Mouse (Mus musculus) MEL (cell line): ENCODE measurements around the gene Pitpnc1. TPM values are rescaled to one million over a fixed set of nuclear protein-coding genes. Genes with fewer than 3 reads are reported as not detected.

Experiments
- DNase-seq: peaks from one replicate; pipeline ENCODE4 v3.0.0; 2011; ENCODE audit warnings: low read depth, low spot score
- H3K27ac ChIP-seq: 2 replicates; pipeline ENCODE4 v1.5.1; 2012; ENCODE audit warnings: low read depth, mild to moderate bottlenecking, control low read depth, low read length, moderate library complexity; ENCODE audit not compliant: control insufficient read depth
- H3K27me3 ChIP-seq, 2 experiments: fragments of 150-350 bp in 1 of 2; sonication (generic) in 1 of 2; 2 replicates each; pipeline ENCODE4 v1.6.1; 2012; ENCODE audit warnings: low read length in 2 of 2, mild to moderate bottlenecking in 2 of 2, improper control_type of control experiment in 1 of 2, moderate library complexity in 1 of 2; ENCODE audit not compliant: insufficient read depth in 2 of 2, control insufficient read depth in 1 of 2
- H3K36me3 ChIP-seq, 2 experiments: 2 replicates each; pipeline ENCODE4 v1.6.1; 2012 to 2014; ENCODE audit warnings: low read length in 2 of 2, improper control_type of control experiment in 1 of 2, inconsistent platforms in 1 of 2, mild to moderate bottlenecking in 1 of 2; ENCODE audit not compliant: insufficient read depth in 2 of 2, control insufficient read depth in 1 of 2
- H3K4me1 ChIP-seq, 2 experiments: fragments of 150-350 bp in 1 of 2; sonication (generic) in 1 of 2; 2 replicates each; pipeline ENCODE4 v1.6.1; 2012; ENCODE audit warnings: low read length in 2 of 2, improper control_type of control experiment in 1 of 2, mild to moderate bottlenecking in 1 of 2; ENCODE audit not compliant: insufficient read depth in 2 of 2, control insufficient read depth in 1 of 2
- H3K4me3 ChIP-seq, 2 experiments: fragments of 150-350 bp in 1 of 2; sonication (generic) in 1 of 2; 2 replicates each; pipeline ENCODE4 v1.5.1; 2012; ENCODE audit warnings: low read depth in 2 of 2, low read length in 2 of 2, mild to moderate bottlenecking in 2 of 2, moderate library complexity in 2 of 2, control low read depth in 1 of 2, improper control_type of control experiment in 1 of 2; ENCODE audit not compliant: control insufficient read depth in 1 of 2, insufficient read depth in 1 of 2
- H3K79me2 ChIP-seq: 2 replicates; pipeline ENCODE4 v1.6.1; 2012; ENCODE audit warnings: mild to moderate bottlenecking, low read length, moderate library complexity; ENCODE audit not compliant: control insufficient read depth, poor library complexity, insufficient read depth
- H3K9ac ChIP-seq: 2 replicates; pipeline ENCODE4 v1.6.1; 2012; ENCODE audit warnings: low read depth, mild to moderate bottlenecking, control low read depth, low read length, moderate library complexity; ENCODE audit not compliant: control insufficient read depth, poor library complexity, severe bottlenecking
- H3K9me3 ChIP-seq: fragments of 150-350 bp; sonication (generic); replicated peaks from 2 replicates; pipeline ENCODE4 v1.6.1; 2012; ENCODE audit warnings: mild to moderate bottlenecking, low read length, improper control_type of control experiment, moderate library complexity; ENCODE audit not compliant: insufficient read depth
- CHD2 ChIP-seq: IDR thresholded peaks from 2 replicates; pipeline ENCODE4 v1.6.1; 2011; ENCODE audit warnings: low read length, improper control_type of control experiment
- CTCF ChIP-seq, 3 experiments: IDR thresholded peaks in 2 of 3; conservative IDR thresholded peaks in 1 of 3; 2 replicates each; pipeline ENCODE4 v1.5.1; 2011 to 2012; ENCODE audit warnings: low read length in 3 of 3, low read depth in 2 of 3, mild to moderate bottlenecking in 2 of 3, improper control_type of control experiment in 1 of 3, inconsistent platforms in 1 of 3, mixed read lengths in 1 of 3, moderate library complexity in 1 of 3; ENCODE audit not compliant: control insufficient read depth in 1 of 3, insufficient read depth in 1 of 3, poor library complexity in 1 of 3, severe bottlenecking in 1 of 3
- E2F4 ChIP-seq: IDR thresholded peaks from 2 replicates; pipeline ENCODE4 v1.6.1; 2011; ENCODE audit warnings: low read depth, low read length, improper control_type of control experiment, borderline replicate concordance
- EP300 ChIP-seq, 2 experiments: IDR thresholded peaks; 2 replicates each; pipeline ENCODE4 v1.6.1; 2011; ENCODE audit warnings: improper control_type of control experiment in 2 of 2, low read length in 2 of 2, low read depth in 1 of 2, mild to moderate bottlenecking in 1 of 2
- ETS1 ChIP-seq: IDR thresholded peaks from 2 replicates; pipeline ENCODE4 v1.6.1; 2012; ENCODE audit warnings: low read depth, mild to moderate bottlenecking, inconsistent platforms, low read length, improper control_type of control experiment, moderate library complexity
- HCFC1 ChIP-seq: IDR thresholded peaks from 2 replicates; pipeline ENCODE4 v1.6.1; 2012; ENCODE audit warnings: low read depth, mild to moderate bottlenecking, inconsistent platforms, low read length, improper control_type of control experiment, moderate library complexity
- JUND ChIP-seq: IDR thresholded peaks from 2 replicates; pipeline ENCODE4 v1.6.1; 2011; ENCODE audit warnings: low read depth, mild to moderate bottlenecking, improper control_type of control experiment, low read length
- KAT2A ChIP-seq: conservative IDR thresholded peaks from 2 replicates; pipeline ENCODE4 v1.6.1; 2012; ENCODE audit warnings: low read depth, low read length, improper control_type of control experiment, inconsistent platforms
- MAFK ChIP-seq: IDR thresholded peaks from 2 replicates; pipeline ENCODE4 v1.6.1; 2011; ENCODE audit warnings: low read depth, mild to moderate bottlenecking, low read length, improper control_type of control experiment, borderline replicate concordance
- MAX ChIP-seq: IDR thresholded peaks from 2 replicates; pipeline ENCODE4 v1.6.1; 2011; ENCODE audit warnings: low read length, improper control_type of control experiment
- MAZ ChIP-seq: IDR thresholded peaks from 2 replicates; pipeline ENCODE4 v1.6.1; 2012; ENCODE audit warnings: low read depth, mild to moderate bottlenecking, inconsistent platforms, low read length, improper control_type of control experiment
- MEF2A ChIP-seq: IDR thresholded peaks from 2 replicates; pipeline ENCODE4 v1.6.1; 2014; ENCODE audit warnings: low read depth, mild to moderate bottlenecking, inconsistent platforms, low read length, improper control_type of control experiment; ENCODE audit not compliant: poor library complexity, insufficient replicate concordance, severe bottlenecking; ENCODE audit errors: extremely low read depth
- MXI1 ChIP-seq: IDR thresholded peaks from 2 replicates; pipeline ENCODE4 v1.6.1; 2011; ENCODE audit warnings: mild to moderate bottlenecking, low read depth, low read length, improper control_type of control experiment
- MYB ChIP-seq: IDR thresholded peaks from 2 replicates; pipeline ENCODE4 v1.6.1; 2011; ENCODE audit warnings: mild to moderate bottlenecking, low read depth, low read length, improper control_type of control experiment
- MYC ChIP-seq: IDR thresholded peaks from 2 replicates; pipeline ENCODE4 v1.6.1; 2011; ENCODE audit warnings: low read depth, mild to moderate bottlenecking, low read length, improper control_type of control experiment, moderate library complexity
- NRF1 ChIP-seq: IDR thresholded peaks from 2 replicates; pipeline ENCODE4 v1.6.1; 2014; ENCODE audit warnings: low read depth, mild to moderate bottlenecking, inconsistent platforms, low read length, improper control_type of control experiment, moderate library complexity; ENCODE audit not compliant: poor library complexity, insufficient read depth, severe bottlenecking
- POLR2A ChIP-seq, 2 experiments: IDR thresholded peaks; 2 replicates each; pipeline ENCODE4 v1.6.1; 2011 to 2012; ENCODE audit warnings: low read length in 2 of 2, mild to moderate bottlenecking in 2 of 2, control low read depth in 1 of 2, improper control_type of control experiment in 1 of 2, low read depth in 1 of 2, moderate library complexity in 1 of 2; ENCODE audit not compliant: control insufficient read depth in 1 of 2, insufficient read depth in 1 of 2, poor library complexity in 1 of 2
- POLR2AphosphoS2 ChIP-seq: IDR thresholded peaks from 2 replicates; pipeline ENCODE4 v1.6.1; 2011; ENCODE audit warnings: low read length, improper control_type of control experiment
- POLR2AphosphoS5 ChIP-seq: IDR thresholded peaks from 2 replicates; pipeline ENCODE4 v1.6.1; 2012; ENCODE audit warnings: low read depth, borderline replicate concordance, mild to moderate bottlenecking, inconsistent platforms, low read length, moderate library complexity, mixed read lengths
- RCOR1 ChIP-seq: IDR thresholded peaks from 2 replicates; pipeline ENCODE4 v1.6.1; 2012; ENCODE audit warnings: low read depth, mild to moderate bottlenecking, inconsistent platforms, low read length, improper control_type of control experiment
- TAL1 ChIP-seq: IDR thresholded peaks from 2 replicates; pipeline ENCODE4 v1.6.1; 2012; ENCODE audit warnings: mild to moderate bottlenecking, inconsistent platforms, low read length, moderate library complexity, mixed read lengths
- TBP ChIP-seq: IDR thresholded peaks from 2 replicates; pipeline ENCODE4 v1.8.0; 2011; ENCODE audit warnings: low read depth, low read length, improper control_type of control experiment
- TCF12 ChIP-seq: IDR thresholded peaks from 2 replicates; pipeline ENCODE4 v1.6.1; 2014; ENCODE audit warnings: low read depth, mild to moderate bottlenecking, inconsistent platforms, low read length, improper control_type of control experiment, moderate library complexity
- UBTF ChIP-seq: IDR thresholded peaks from 2 replicates; pipeline ENCODE4 v1.6.1; 2012; ENCODE audit warnings: low read depth, mild to moderate bottlenecking, inconsistent platforms, low read length, improper control_type of control experiment, moderate library complexity, borderline replicate concordance; ENCODE audit not compliant: insufficient read depth
- USF1 ChIP-seq: IDR thresholded peaks from 2 replicates; pipeline ENCODE4 v1.6.1; 2014; ENCODE audit warnings: low read depth, mild to moderate bottlenecking, inconsistent platforms, low read length, improper control_type of control experiment, moderate library complexity
- USF2 ChIP-seq, 2 experiments: IDR thresholded peaks; 2 replicates each; pipeline ENCODE4 v1.6.1; 2011 to 2012; ENCODE audit warnings: improper control_type of control experiment in 2 of 2, low read length in 2 of 2, borderline replicate concordance in 1 of 2, inconsistent platforms in 1 of 2, low read depth in 1 of 2, mild to moderate bottlenecking in 1 of 2; ENCODE audit not compliant: insufficient read depth in 1 of 2
- ZC3H11A ChIP-seq: IDR thresholded peaks from 2 replicates; pipeline ENCODE4 v1.6.1; 2012; ENCODE audit warnings: low read depth, mild to moderate bottlenecking, inconsistent platforms, low read length, improper control_type of control experiment
- ZKSCAN1 ChIP-seq: IDR thresholded peaks from 2 replicates; pipeline ENCODE4 v1.6.1; 2012; ENCODE audit warnings: low read depth, mild to moderate bottlenecking, inconsistent platforms, low read length, improper control_type of control experiment, moderate library complexity
- ZMIZ1 ChIP-seq: IDR thresholded peaks from 2 replicates; pipeline ENCODE4 v1.6.1; 2012; ENCODE audit warnings: low read depth, mild to moderate bottlenecking, inconsistent platforms, low read length, improper control_type of control experiment, moderate library complexity
- polyA plus RNA-seq, 2 experiments: library from polyadenylated mRNA; stranded (reverse) in 1 of 2; unstranded in 1 of 2; fragments of >175 nt in 1 of 2; fragments of >200 nt in 1 of 2; gene quantifications; 2 replicates each; pipeline versions ENCODE4 v1.2.1 to v1.2.4; 2012; ENCODE audit warnings: low replicate concordance in 2 of 2, low read depth in 1 of 2; ENCODE audit not compliant: insufficient read length in 2 of 2, insufficient read depth in 1 of 2, missing spikeins in 1 of 2
- total RNA-seq: library from RNA; depleted of rRNA; stranded (reverse); fragments of 300-350 nt; gene quantifications from 2 replicates; pipeline ENCODE4 v1.2.3, GENCODE M21; 2012

The Pitpnc1 gene
- total and polyA plus RNA-seq, 3 experiments, result 19.3 to 25.3 TPM; not detected in 1

GRCm38 (mm10) chr11:107424176-107424575 is 46.3 kb downstream of the Pitpnc1 start:
- peaks cover 17 to 40% of the 10 kb centered on the region in 2 experiments for H3K4me1 ChIP-seq
- H3K9ac ChIP-seq, result no peak overlapping the region

GRCm38 (mm10) chr11:107422356-107422754 is 48.1 kb downstream of the Pitpnc1 start:
- peaks cover 45% of the 10 kb centered on the region for H3K79me2 ChIP-seq
- H3K4me3 ChIP-seq, result peak overlapping the region; percentile 3 to 22; a peak in 2 of 4 replicates
- H3K4me1 ChIP-seq, result peaks cover 23 to 47% of the 10 kb centered on the region in 2 experiments
- peak overlapping the region; percentile 54 for H3K9ac ChIP-seq
- peaks cover 0 to 41% of the 10 kb centered on the region in 2 experiments; a peak in 2 of 4 replicates for H3K36me3 ChIP-seq
- H3K27ac ChIP-seq, result peak overlapping the region; percentile 89
- H3K9me3 ChIP-seq, result no peaks in the 10 kb centered on the region
- H3K27me3 ChIP-seq, result no peaks in the 10 kb centered on the region
- DNase-seq, result peak; percentile 72
- no peak for TF ChIP-seq KAT2A
- no peak for TF ChIP-seq ZC3H11A
- TF ChIP-seq POLR2AphosphoS5, result no peak
- TF ChIP-seq JUND, result no peak
- no peak; the same call in 1 of the 2 replicates for TF ChIP-seq MYC
- TF ChIP-seq MAX, result no peak; the same call in none of the 2 replicates
- peak; percentile 38; the same call in 1 of the 2 replicates for TF ChIP-seq HCFC1
- TF ChIP-seq RCOR1, result no peak; the same call in 1 of the 2 replicates
- no peak for TF ChIP-seq CHD2
- peak in 1 of 2 experiments; percentile 53; a peak in 2 of 4 replicates for TF ChIP-seq EP300 (IDR thresholded peaks at IDR 0.05; ENCODE audit: low read depth in 1 of 2, low read length in 2 of 2)
- peak; percentile 28; the same call in 1 of the 2 replicates for TF ChIP-seq TCF12
- no peak for TF ChIP-seq TAL1
- peak; percentile 25; the same call in 1 of the 2 replicates for TF ChIP-seq MEF2A
- no peak for TF ChIP-seq CTCF (IDR thresholded peaks at IDR 0.05 in 2 of 3, conservative IDR thresholded peaks at IDR 0.05 in 1 of 3; ENCODE audit: control insufficient read depth in 1 of 3, insufficient read depth in 1 of 3, low read depth in 2 of 3, low read length in 3 of 3, poor library complexity in 1 of 3, severe bottlenecking in 1 of 3)
- TF ChIP-seq UBTF, result no peak
- TF ChIP-seq ZMIZ1, result peak; percentile 63; the same call in 1 of the 2 replicates
- TF ChIP-seq NRF1, result no peak
- no peak for TF ChIP-seq ZKSCAN1
- peak; percentile 61; the same call in 1 of the 2 replicates for TF ChIP-seq USF1
- peak; percentile 57 for TF ChIP-seq ETS1
- peak in 1 of 2 experiments; percentile 3; a peak in 1 of 4 replicates for TF ChIP-seq POLR2A (IDR thresholded peaks at IDR 0.05; ENCODE audit: control insufficient read depth in 1 of 2, insufficient read depth in 1 of 2, low read depth in 1 of 2, low read length in 2 of 2, poor library complexity in 1 of 2)
- TF ChIP-seq USF2 (IDR thresholded peaks at IDR 0.05; ENCODE audit: borderline replicate concordance in 1 of 2, insufficient read depth in 1 of 2, low read depth in 1 of 2, low read length in 2 of 2), result no peak
- no peak for TF ChIP-seq TBP
- TF ChIP-seq MXI1, result peak; percentile 72
- TF ChIP-seq MYB, result no peak
- TF ChIP-seq MAFK, result no peak
- 0 out of 2 replicates have a peak, but pooled peaks have one; percentile 12 for TF ChIP-seq MAZ
- no peak for TF ChIP-seq E2F4

More at GRCm38 (mm10) chr11:107424176-107424575, 46.3 kb downstream of the Pitpnc1 start:
- Histone ChIP-seq H3K27ac (no peak overlapping the region), H3K4me3 (no peak overlapping the region), H3K79me2 (peaks cover 42% of the 10 kb centered on the region), H3K9me3 (no peaks in the 10 kb centered on the region), H3K36me3 (peaks cover 0 to 31% of the 10 kb centered on the region in 2 experiments; a peak in 2 of 4 replicates), H3K27me3 (no peaks in the 10 kb centered on the region)
- DNase-seq, result no peak
- TF ChIP-seq POLR2AphosphoS2 (no peak), KAT2A (no peak), MXI1 (no peak), ZKSCAN1 (no peak), TCF12 (no peak)
